Mouse (Mus musculus) left cerebral cortex, adult 9 months (tissue): ENCODE measurements around the gene Vmo1.
"Not testable (repeated sequence)": the region's sequence is repeated elsewhere in the genome, so short reads cannot be mapped to it uniquely, and the experiment has no call there.

Source experiments
- DNase-seq, 2 experiments: peaks; one replicate each; pipeline ENCODE4 v3.0.0; 2022; ENCODE audit warnings: low spot score in 2 of 2

Gene Vmo1

DNA sequence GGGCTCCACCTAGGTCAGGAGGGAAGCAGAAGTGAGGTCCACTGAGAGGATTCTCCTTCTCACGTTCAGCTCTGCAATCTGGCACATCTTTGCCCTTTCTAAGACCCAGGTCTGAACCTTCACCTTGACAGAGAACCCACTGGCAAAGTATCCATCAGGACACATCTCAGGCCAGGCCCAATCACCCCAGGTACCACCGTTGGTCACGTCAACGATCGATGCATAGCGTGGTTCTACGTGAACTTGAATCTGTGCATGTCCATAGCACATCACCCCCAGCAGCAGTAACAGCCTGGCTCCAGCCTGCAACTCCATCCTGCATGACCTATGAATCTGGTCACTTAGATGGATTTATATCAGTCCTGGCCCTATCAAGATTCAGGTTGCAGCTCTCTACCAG lies at the start of gene Vmo1:
Gene Vmo1, minus strand, starts transcription at position 329 of the 400 bp plus-strand sequence.
- no peak for DNase-seq

- no peak for DNase-seq
These were observed 49.3 kb upstream of the Vmo1 start for GRCm38 (mm10) chr11:70563470-70564275.

DNA sequence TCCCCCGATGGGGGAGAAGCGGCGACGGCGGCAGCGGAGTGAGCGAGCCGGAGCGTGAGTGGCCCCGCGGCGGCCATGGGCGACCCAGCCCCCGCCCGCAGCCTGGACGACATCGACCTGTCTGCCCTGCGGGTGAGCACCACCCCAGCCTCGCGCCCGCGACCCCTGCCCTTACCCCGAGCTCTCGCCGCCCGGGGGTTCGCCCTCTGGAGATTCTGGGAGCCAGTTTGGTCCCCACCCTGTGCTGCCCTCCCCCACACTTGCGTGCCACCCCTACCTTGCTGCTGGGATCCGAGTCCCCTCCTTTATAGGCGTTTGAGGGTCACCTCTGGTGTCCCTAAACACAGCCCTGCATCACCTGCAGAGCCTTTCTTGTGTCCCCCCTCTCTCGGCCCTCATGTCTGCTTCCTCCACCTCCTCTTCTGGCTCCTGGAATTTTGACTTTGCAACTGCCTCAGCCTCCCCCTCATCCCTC lies 48.6 kb upstream of the Vmo1 start:
- DNase-seq: no peak

DNA sequence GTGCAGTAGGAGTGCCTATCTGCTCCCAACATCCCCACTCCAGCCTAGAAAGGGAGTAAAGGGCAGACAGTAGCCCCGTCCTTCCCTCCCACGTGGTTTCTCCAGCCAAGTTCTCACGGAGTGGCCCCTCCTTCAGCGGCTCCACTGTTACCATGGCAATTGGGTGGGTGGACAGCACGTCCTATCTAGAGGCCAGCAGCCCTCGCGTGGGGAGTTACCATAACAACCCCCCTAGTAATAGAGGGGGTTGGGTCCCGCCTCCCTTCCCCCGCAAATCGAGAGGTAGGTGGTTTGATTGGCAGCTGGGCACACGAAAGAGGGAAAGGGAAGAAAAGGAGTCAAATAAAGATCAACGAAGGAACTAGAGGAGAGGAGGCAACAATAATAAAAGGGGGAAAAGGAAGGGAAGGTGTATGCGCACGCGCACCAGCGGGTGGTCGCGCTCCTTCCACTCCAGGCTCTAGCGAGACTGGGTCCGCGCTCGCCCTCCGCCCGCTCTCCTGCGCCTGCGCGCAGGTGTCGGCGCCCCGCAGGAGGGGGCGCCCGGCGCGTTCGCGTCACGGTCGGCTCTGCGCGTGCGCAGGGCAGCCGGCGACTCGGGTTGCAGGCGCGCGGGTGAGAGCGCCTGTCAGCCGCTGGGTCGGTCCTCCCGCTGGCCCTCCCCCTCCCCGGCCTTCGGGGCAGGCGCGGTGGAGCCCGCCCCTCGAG lies 48.0 kb upstream of the Vmo1 start, which contains the start of gene Mink1:
Gene Mink1, plus strand, starts transcription at position 595 of the 708 bp plus-strand sequence.
- DNase-seq: peak; percentile 89 to 92

DNA sequence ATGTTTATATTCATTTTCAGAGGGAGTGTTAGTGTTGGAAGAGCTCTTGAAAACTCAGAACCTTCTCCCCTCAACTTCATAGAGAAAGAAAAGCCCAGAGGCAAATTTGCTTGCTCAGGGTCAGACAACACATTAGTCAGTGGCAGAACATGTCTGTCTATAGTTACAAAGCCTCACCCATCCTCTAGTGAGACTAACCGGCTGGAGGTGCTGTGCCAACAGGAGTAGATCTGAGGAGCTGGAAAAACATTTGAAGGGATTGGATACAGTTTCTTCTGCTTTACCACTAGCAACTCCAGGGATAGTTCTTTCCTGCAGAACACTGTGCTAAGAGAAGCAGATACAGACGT lies 47.5 kb upstream of the Vmo1 start:
- DNase-seq: no peak

- no peak for DNase-seq
These were observed 43.1 kb upstream of the Vmo1 start for GRCm38 (mm10) chr11:70557545-70557944.

GRCm38 (mm10) chr11:70553940-70554339 lies 39.5 kb upstream of the Vmo1 start:
- no peak for DNase-seq

GRCm38 (mm10) chr11:70551526-70551925 lies 37.1 kb upstream of the Vmo1 start:
- no peak for DNase-seq

DNA sequence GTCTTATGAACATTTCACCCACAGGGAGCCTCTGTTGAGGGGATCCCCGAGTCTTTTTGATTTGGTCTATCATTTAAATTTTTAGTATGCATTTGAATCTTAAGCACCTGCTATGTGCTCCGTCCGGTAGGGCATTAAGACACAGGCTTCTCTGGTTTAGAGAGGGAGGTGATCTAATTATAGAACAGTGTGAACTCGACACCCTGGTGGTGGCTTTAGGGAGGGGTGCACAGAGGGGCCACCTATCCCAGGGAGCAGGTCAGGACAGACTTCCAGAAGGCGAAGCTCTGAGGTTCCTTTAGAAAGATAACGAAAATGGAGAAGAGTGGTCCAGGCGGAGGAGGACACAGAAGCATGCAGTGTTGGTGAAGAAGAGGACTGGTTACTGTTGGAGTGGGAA lies 30.1 kb upstream of the Vmo1 start:
- DNase-seq: no peak

- peak in 1 of 2 experiments; percentile 33 for DNase-seq
These were observed 27.0 kb upstream of the Vmo1 start for GRCm38 (mm10) chr11:70541415-70541814.

DNA sequence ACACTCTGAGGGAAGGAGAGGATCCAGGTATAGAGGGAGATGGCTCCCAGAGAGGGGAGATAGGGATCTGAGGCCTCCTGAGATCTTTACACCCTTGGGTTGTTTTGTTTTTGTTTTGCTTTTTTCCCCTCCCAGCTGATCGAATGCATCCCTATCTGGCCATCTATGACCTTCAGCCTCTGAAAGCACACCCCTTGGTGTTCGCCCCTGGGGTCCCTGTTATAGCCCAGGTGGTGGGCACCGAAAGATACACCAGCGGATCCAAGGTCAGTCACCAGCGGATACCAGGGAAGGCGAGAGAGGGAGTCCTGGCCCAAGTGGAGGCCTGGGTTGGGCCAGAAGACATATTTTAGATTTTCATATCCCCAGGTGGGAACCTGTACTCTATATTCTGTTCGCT lies 26.5 kb upstream of the Vmo1 start:
- no peak for DNase-seq

GRCm38 (mm10) chr11:70539877-70540587 lies 25.6 kb upstream of the Vmo1 start, which contains the start of gene Pld2:
Gene Pld2 (plus strand): TSS chr11:70540064.
- peak; percentile 36 to 79 for DNase-seq

DNA sequence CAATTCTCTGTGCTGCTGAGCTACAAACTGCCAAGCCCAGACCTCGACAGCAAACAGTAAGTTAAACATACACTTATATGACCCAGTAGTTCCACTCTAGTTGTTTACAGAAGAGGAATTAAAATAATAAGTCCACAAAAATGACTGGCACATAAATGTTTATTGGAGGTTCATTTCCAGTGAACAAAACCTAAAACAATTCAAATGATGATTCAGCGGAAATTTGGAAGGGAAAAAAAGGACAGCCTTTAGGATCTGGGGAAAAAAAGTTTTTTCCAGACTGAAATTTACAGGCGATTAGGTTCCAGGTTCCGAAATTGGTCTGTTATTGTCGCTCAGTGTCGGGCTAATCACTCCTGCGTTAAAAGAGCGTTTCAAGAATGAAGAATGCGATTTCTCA lies 25.0 kb upstream of the Vmo1 start:
- DNase-seq: no peak

GRCm38 (mm10) chr11:70532839-70533238 lies 18.4 kb upstream of the Vmo1 start, which contains the start of gene Gm40193:
Gene Gm40193 (minus strand): TSS chr11:70532939.
- DNase-seq: no peak

- not testable (repeated sequence) for DNase-seq
These were observed 16.6 kb upstream of the Vmo1 start for GRCm38 (mm10) chr11:70531065-70531464.

GRCm38 (mm10) chr11:70528610-70529009 lies 14.2 kb upstream of the Vmo1 start:
- no peak for DNase-seq

DNA sequence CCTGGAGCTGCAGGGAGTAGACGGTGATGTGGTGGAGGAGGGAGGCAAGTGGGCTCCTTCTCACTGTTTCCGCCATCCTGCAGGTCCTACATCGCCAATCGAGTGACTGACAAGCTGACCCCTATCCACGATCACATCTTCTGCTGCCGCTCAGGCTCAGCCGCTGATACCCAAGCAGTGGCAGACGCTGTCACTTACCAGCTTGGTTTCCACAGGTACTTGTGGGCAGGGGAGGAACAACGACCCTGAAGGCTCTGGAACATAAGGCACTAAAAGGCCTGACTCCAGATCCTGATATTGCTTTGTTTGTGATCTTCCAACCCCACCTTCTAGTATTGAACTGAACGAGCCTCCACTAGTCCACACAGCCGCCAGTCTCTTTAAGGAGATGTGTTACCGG lies 11.8 kb upstream of the Vmo1 start:
- DNase-seq: no peak

- no peak for DNase-seq
These were observed 11.3 kb upstream of the Vmo1 start for GRCm38 (mm10) chr11:70525726-70526125.

DNA sequence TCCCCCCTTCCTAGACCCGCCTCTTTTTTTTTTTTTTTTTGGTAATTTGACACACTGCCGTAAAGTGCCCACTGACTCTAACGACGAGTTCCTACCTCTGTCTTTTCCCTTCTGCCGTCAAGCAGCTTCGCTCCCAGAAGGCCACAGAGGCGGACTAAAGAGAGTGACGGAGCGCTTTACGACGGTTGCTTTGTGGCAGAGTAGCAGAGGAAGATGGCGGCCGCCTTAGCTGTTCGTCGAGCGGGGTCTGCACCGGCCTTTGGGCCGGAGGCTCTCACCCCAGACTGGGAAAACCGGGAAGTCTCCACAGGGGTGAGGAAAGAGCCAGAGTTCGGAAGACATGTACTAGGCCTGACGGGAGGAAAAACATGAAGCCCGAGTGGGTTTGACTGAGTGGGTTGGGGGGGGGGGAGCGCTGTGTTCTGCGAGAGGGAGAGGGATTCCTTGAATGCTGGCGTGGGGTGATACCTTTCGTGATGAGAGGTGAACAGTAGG lies 10.8 kb upstream of the Vmo1 start, which contains the start of gene Psmb6:
Gene Psmb6, plus strand, starts transcription at position 184 of the 495 bp plus-strand sequence.
- peak; percentile 89 to 95 for DNase-seq

GRCm38 (mm10) chr11:70524782-70525181 lies 10.4 kb upstream of the Vmo1 start:
- no peak for DNase-seq

DNA sequence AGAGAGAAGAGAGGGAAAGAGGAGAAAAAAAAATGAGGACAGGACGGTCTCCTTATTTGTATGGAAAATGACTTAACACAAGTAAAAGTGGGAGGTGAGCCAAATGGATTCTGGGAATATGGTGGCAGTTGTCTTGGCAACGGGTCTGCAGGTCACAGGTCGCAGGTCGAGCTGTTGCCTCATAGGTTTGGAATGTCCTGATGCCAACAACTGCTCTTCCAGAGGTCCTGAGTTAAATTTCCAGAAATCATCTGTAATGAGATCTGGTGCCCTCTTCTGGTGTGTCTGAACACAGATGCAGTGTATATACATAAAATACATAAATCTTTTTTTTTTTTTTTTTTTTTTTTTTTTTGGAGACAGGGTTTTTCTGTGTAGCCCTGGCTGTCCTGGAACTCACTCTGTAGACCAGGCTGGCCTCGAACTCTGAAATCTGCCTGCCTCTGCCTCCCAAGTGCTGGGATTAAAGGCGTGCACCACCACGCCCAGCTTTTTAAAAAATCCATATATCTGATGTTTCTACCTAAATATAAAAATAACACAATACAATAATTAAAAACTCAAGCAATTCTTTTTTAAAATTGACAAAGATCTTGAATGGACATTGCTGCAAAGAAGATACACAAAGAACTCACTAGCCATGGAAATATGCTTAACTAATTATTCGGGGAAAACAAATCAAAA lies 9.0 kb upstream of the Vmo1 start:
- not testable (repeated sequence) for DNase-seq
